Mouse (Mus musculus): ENCODE results near the gene Cdkn2c.

GRCm38 (mm10) chr4:109641451-109641850, 25.5 kb downstream of the Cdkn2c start:
- TF ChIP-seq CTCF (IDR thresholded peaks at IDR 0.05; ENCODE audit: low read depth, low read length) (no peak), POLR2A (IDR thresholded peaks at IDR 0.05; ENCODE audit: insufficient read depth, low read length) (no peak)
